ENCODE assay signal across 9 mouse cellular contexts in genomic region chr17:48110547-48111287, GRCm38 (mm10). TPM values are rescaled to one million over a fixed set of nuclear protein-coding genes. Genes with fewer than 3 reads are reported as not detected.
DNase-seq lines count a peak whose midpoint lies in the region; ATAC-seq lines count a peak whose summit lies in the region.
"Had no signal": no experiment of that assay in that cellular context is flagged by ENCODE, and none has a peak within 500 bp of the region (broad histone marks: within the 10 kb centered on the region; RNA-seq: fewer than 3 reads in every experiment).

No protein-coding gene starts in this region.

- DNase-seq in gastrocnemius, adult 18-20 months (ENCODE audit: low spot score), result peak; percentile 28
- no peak for DNase-seq in gastrocnemius, postnatal 36 days
- peak; percentile 63 for DNase-seq in midbrain, embryonic 10.5 days (ENCODE audit: low spot score)
- peak; percentile 31 for DNase-seq in adrenal gland, postnatal 25 days
- DNase-seq in limb, embryonic 11.5 days (ENCODE audit: low spot score), result peak; percentile 70
- peak; percentile 40 to 78 for DNase-seq in spleen, postnatal 4 days (ENCODE audit: low spot score in 2 of 2)
- no peak for DNase-seq in left cerebral cortex, adult 18-20 months (ENCODE audit: low spot score in 2 of 2)

- H3K36me3 ChIP-seq in midbrain, embryonic 10.5 days, result no peaks in the 10 kb centered on the region
- no peaks in the 10 kb centered on the region for H3K36me3 ChIP-seq in midbrain, embryonic 15.5 days (replicated peaks)
- no peaks in the 10 kb centered on the region for H3K36me3 ChIP-seq in limb, embryonic 11.5 days (ENCODE audit: control insufficient read depth, insufficient read depth, low read length)
- H3K36me3 ChIP-seq: neural tube, embryonic 13.5 days had no signal

- H3K27ac ChIP-seq in midbrain, embryonic 10.5 days (replicated peaks), result no peak overlapping the region; the same call in 1 of the 2 replicates
- H3K27ac ChIP-seq in midbrain, embryonic 15.5 days, result no peak overlapping the region
- H3K27ac ChIP-seq in limb, embryonic 11.5 days (replicated peaks; ENCODE audit: low read depth, low read length), result no peak overlapping the region
- H3K27ac ChIP-seq: neural tube, embryonic 13.5 days had no signal

- peaks cover 4% of the 10 kb centered on the region; the same call in 1 of the 2 replicates for H3K27me3 ChIP-seq in midbrain, embryonic 10.5 days (ENCODE audit: low read depth, poor library complexity, severe bottlenecking)
- no peaks in the 10 kb centered on the region for H3K27me3 ChIP-seq in midbrain, embryonic 15.5 days (replicated peaks)
- no peaks in the 10 kb centered on the region for H3K27me3 ChIP-seq in limb, embryonic 11.5 days (ENCODE audit: control insufficient read depth, insufficient read depth, low read length)
- H3K27me3 ChIP-seq: neural tube, embryonic 13.5 days had no signal

- ATAC-seq in midbrain, embryonic 15.5 days (replicated peaks), result no peak
- no peak for ATAC-seq in limb, embryonic 11.5 days (ENCODE audit: insufficient number of reproducible peaks, low FRiP score, low TSS enrichment, low read depth)

- H3K9me3 ChIP-seq in midbrain, embryonic 10.5 days (replicated peaks), result peaks cover 9% of the 10 kb centered on the region; the same call in 1 of the 2 replicates
- H3K9me3 ChIP-seq in midbrain, embryonic 15.5 days, result no peaks in the 10 kb centered on the region
- H3K9me3 ChIP-seq in limb, embryonic 11.5 days (ENCODE audit: control insufficient read depth, low read length), result no peaks in the 10 kb centered on the region
- H3K9me3 ChIP-seq: neural tube, embryonic 13.5 days had no signal

- H3K4me2 ChIP-seq in midbrain, embryonic 15.5 days, result no peak overlapping the region
- no peak overlapping the region for H3K4me2 ChIP-seq in limb, embryonic 11.5 days (ENCODE audit: low read depth, severe bottlenecking)
- H3K4me2 ChIP-seq: neural tube, embryonic 13.5 days had no signal

- H3K9ac ChIP-seq in midbrain, embryonic 15.5 days, result no peak overlapping the region
- H3K9ac ChIP-seq in limb, embryonic 11.5 days (ENCODE audit: low read length), result no peak overlapping the region
- H3K9ac ChIP-seq: neural tube, embryonic 13.5 days had no signal

- H3K4me3 ChIP-seq in midbrain, embryonic 10.5 days, result no peak overlapping the region
- no peak overlapping the region for H3K4me3 ChIP-seq in midbrain, embryonic 15.5 days
- H3K4me3 ChIP-seq in limb, embryonic 11.5 days (ENCODE audit: low read depth, low read length), result no peak overlapping the region
- H3K4me3 ChIP-seq: neural tube, embryonic 13.5 days had no signal

- 56% methylated on average over 8 of the region's 8 CpGs for WGBS in midbrain, embryonic 10.5 days
- 48% methylated on average over 8 of the region's 8 CpGs for WGBS in midbrain, embryonic 15.5 days
- 55% methylated on average over 8 of the region's 8 CpGs for WGBS in limb, embryonic 11.5 days

- H3K4me1 ChIP-seq in midbrain, embryonic 10.5 days, result peaks cover 15% of the 10 kb centered on the region
- peaks cover 4% of the 10 kb centered on the region; the same call in 1 of the 2 replicates for H3K4me1 ChIP-seq in midbrain, embryonic 15.5 days
- no peaks in the 10 kb centered on the region for H3K4me1 ChIP-seq in limb, embryonic 11.5 days (ENCODE audit: control insufficient read depth, insufficient read depth, low read length)
- H3K4me1 ChIP-seq: neural tube, embryonic 13.5 days had no signal

- intact Hi-C loops in gastrocnemius, postnatal 36 days (cut with DNase I), result no loop called here

RNA-seq across cellular contexts. Expression of gene 1700067P10Rik, which starts 21.6 kb away (rescaled TPM):
- not detected for total RNA-seq in gastrocnemius, adult 18-20 months (2021)
- total RNA-seq in gastrocnemius, postnatal 36 days (2021), result not detected
- polyA plus RNA-seq in midbrain, embryonic 10.5 days (2016; fragmentation: Nextera tagmentation; extraction: Ambion mirVana), result not detected in 2 replicates
- 0.22 TPM in 1 of 2 replicates, not detected in the other for polyA plus RNA-seq in midbrain, embryonic 15.5 days (2015; fragmentation: Nextera tagmentation; extraction: Ambion mirVana)
- not detected in 2 replicates for total RNA-seq in adrenal gland, postnatal 25 days (2021)
- not detected in 2 replicates for polyA plus RNA-seq in limb, embryonic 11.5 days (2014; fragmentation: Nextera tagmentation; extraction: Ambion mirVana)
- not detected for total RNA-seq in left cerebral cortex, adult 18-20 months (2021)
- polyA plus RNA-seq: neural tube, embryonic 13.5 days had no signal

RNA-seq across cellular contexts. Expression of gene 9830107B12Rik, which starts 35.4 kb away (rescaled TPM):
- total RNA-seq in gastrocnemius, adult 18-20 months (2021), result not detected
- total RNA-seq in gastrocnemius, postnatal 36 days (2021), result not detected
- not detected in 2 replicates for polyA plus RNA-seq in midbrain, embryonic 10.5 days (2016; fragmentation: Nextera tagmentation; extraction: Ambion mirVana)
- not detected in 2 replicates for polyA plus RNA-seq in midbrain, embryonic 15.5 days (2015; fragmentation: Nextera tagmentation; extraction: Ambion mirVana)
- total RNA-seq in adrenal gland, postnatal 25 days (2021), result not detected in 2 replicates
- not detected in 2 replicates for polyA plus RNA-seq in limb, embryonic 11.5 days (2014; fragmentation: Nextera tagmentation; extraction: Ambion mirVana)
- not detected for total RNA-seq in left cerebral cortex, adult 18-20 months (2021)
- polyA plus RNA-seq: neural tube, embryonic 13.5 days had no signal

RNA-seq across cellular contexts. Expression of gene A530064D06Rik, which starts 56.4 kb away (rescaled TPM):
- total RNA-seq in gastrocnemius, adult 18-20 months (2021), result not detected
- not detected for total RNA-seq in gastrocnemius, postnatal 36 days (2021)
- not detected in 2 replicates for polyA plus RNA-seq in midbrain, embryonic 10.5 days (2016; fragmentation: Nextera tagmentation; extraction: Ambion mirVana)
- polyA plus RNA-seq in midbrain, embryonic 15.5 days (2015; fragmentation: Nextera tagmentation; extraction: Ambion mirVana), result not detected in 2 replicates
- not detected in 2 replicates for total RNA-seq in adrenal gland, postnatal 25 days (2021)
- polyA plus RNA-seq in limb, embryonic 11.5 days (2014; fragmentation: Nextera tagmentation; extraction: Ambion mirVana), result not detected in 2 replicates
- not detected for total RNA-seq in left cerebral cortex, adult 18-20 months (2021)
- polyA plus RNA-seq: neural tube, embryonic 13.5 days had no signal

Comparison
In these comparisons a context has a peak if more than half of its experiments do, and no peak if none do; other contexts are left out.
1. DNase-seq: peak in gastrocnemius, adult 18-20 months (single experiment), midbrain, embryonic 10.5 days (single experiment), adrenal gland, postnatal 25 days (single experiment), limb, embryonic 11.5 days (single experiment) and spleen, postnatal 4 days (2 of 2); none in gastrocnemius, postnatal 36 days (0 of 2) and left cerebral cortex, adult 18-20 months (0 of 2).